Mouse (Mus musculus) neutrophil, adult 5-6 weeks (primary cell): ENCODE measurements around the gene Ercc4. TPM values are rescaled to one million over a fixed set of nuclear protein-coding genes. Genes with fewer than 3 reads are reported as not detected.

Source experiments
- ATAC-seq: fragments of 151-379, 151-347 bp; 2 replicates; pipeline ENCODE4 v1.8.0; 2017; ENCODE audit warnings: mild to moderate bottlenecking, moderate TSS enrichment; ENCODE audit not compliant: insufficient number of reproducible peaks, poor library complexity, low FRiP score, severe bottlenecking; ENCODE audit errors: extremely low read depth
- total RNA-seq: library from RNA; stranded (forward); fragments of 200-1000 nt; gene quantifications from 2 replicates; pipeline ENCODE4 v1.2.3, GENCODE M21; 2017

Gene Ercc4
- total RNA-seq, 1 experiment from 2014 or later = 21.9 TPM

DNA sequence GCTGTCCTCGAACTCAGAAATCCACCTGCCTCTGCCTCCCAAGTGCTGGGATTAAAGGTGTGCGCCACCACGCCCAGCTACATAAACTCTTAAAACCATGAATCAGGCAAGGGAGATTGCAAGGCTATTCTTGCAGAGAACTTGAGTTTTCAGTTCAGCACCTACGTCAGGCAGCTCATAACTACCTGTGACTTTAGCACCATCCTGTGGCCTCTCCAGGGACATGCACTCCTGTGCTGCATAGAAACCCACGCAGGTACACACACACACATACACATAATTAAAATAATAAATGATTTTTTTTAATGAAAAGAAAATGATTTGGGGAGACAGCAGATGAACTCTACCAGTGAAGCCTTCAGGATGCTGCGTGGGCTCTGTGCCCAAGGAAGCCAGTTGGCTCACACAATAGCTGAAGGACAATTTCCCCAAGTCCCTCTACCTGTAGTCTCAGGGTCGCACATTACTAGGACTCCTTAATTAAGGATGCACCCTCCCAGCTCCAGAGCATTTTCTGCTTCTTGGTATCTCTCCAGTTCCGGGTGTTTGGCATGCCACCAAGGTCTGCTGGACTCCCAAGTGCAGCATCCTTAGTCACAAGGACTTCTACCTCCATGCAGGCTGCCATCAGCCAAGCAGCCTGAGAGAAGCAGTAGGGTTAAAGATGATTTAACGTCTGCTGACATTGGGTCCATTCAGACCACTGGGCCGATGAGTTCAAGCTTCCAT lies 35.4 kb downstream of the Ercc4 start:
- ATAC-seq = no peak

DNA sequence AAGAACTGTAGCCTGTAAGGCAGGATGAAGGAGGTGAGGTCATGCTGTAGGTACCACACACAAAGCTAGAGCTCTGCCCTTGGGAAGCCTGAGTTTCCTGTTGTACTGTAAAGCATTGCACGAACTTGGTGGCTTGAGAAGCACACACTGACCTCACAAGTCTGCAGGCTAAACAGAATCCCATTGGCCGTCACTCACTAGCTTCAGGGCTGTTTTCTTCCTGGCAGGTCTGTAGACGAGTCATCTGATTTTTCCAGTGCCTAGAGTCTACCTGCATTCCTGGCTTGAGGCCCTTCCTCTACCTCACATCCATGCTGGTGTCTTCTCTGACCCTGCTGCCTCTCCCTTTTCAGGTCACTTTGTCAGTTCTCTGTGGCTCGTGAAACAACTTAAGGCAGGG lies 36.7 kb downstream of the Ercc4 start:
- no peak for ATAC-seq

DNA sequence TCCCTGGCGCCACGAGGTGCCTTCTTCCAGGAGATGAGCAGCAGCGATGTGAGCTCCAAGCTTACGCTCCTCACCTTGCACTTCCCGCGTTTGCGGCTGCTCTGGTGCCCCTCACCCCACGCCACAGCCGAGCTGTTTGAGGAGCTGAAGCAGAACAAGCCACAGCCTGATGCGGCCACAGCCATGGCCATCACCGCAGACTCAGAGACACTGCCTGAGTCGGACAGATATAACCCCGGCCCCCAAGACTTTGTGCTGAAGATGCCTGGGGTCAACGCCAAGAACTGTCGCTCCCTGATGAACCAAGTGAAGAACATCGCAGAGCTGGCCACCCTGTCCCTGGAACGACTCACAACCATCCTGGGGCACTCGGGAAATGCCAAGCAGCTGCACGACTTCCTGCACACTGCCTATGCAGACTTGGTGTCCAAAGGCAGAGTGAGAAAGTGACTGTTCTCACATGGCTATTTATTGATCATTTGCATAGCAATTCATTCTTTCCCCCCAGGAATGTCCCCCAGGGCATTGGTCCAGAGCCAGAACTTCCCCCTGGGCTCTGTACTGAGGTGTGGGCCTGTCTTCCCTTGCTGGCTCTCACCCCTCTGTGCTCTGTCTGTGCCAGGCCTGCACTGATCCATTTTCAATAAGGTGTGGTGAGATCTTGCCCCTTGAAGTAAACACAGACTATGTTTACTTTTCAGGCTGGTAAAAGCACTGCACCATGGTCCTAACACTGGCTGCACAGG lies 38.5 kb downstream of the Ercc4 start:
- ATAC-seq = no peak

DNA sequence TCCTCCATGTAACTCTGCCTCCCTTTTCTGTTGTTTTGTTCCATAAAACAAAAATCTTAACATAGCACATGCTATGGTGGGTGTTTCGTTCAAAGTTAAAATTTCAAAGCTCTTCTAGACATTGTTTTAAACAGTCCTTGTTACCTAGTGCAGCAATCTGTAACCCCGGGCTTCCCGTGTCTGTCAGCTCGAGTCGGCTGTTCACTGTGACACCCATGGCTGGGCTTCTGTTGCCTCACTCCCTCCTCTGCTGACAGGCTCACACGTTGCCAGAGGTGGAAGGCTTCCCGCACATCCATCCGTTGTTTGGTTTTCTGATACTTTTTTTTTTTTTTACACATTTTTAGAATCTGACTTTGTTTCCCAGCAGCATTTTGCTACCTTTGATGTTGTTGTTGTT lies 40.5 kb downstream of the Ercc4 start:
- ATAC-seq = no peak

DNA sequence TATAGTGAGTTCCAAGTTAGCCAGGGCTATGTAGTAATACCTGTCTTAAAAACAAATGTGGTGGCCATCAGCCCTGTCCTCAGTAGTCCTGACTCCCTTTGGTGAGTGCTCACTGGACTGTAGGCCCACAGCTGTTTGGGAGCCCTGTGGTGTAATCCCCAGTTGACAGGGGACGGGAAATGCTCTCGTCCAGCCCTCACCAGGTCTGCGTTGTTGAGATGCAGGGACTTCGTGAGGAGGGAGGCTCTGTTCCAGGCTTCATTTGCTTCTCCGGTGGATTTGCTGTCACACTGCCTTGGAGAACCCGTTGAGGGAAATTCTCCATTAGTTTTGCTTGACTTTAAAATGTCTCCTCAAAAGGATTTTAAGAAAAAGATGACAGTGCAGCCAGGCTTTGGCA lies 41.3 kb downstream of the Ercc4 start:
- no peak for ATAC-seq

DNA sequence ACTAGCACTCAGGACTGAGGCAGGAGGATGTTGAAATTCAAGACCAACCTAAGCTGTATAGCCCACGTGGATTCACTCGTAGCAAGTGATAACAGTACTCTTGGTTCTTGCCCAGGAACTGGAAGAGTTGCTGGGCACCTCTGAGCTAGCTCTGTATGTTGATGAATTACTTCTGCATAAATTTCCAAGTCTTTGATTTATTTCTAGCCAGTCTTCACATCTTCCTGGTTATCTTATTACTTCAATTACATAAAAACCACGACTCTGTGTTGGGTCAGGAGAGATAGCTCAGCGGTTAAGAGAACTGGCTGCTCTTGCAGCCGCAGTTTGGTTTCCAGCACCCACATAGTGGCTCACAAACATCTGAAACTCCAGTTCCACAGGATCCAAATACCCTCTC lies 43.0 kb downstream of the Ercc4 start:
- no peak for ATAC-seq

DNA sequence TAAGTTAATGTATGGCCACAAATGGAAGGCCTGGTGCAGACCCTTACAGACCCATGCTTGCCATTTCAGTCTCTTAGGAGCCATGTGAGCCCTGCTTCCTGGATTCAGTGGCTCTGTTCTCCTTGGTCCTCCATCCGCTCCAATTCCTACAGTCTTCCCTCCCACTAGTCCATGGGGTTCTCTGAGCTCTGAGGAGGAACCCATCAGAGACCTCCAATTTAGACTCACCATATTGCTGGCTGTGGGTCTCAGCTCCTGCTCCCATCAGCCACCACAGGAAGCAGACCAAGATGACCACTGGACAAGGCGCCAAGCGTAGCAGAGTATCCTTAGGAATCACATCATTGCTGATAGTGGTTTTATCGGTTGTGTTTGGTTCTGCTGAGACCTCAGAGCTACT lies 43.7 kb downstream of the Ercc4 start:
- no peak for ATAC-seq

DNA sequence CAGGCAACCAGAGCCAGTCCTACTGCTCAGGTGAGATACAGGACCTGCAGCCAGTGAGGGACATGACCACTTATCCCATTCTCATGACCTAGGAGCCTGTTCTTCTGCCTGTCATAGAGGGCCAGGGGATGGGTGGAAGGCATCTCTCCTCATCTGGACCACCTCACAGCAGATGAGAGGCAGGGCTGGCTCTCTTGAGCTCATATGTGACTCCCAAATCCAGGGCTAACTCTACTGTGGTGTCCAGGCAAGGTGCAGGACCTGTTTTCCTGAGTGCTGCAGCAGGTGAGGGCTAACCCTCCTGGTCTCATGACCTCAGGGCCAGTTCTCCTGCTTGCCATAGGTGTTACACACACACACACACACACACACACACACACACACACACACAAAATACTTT lies 44.9 kb downstream of the Ercc4 start:
- ATAC-seq = no peak

DNA sequence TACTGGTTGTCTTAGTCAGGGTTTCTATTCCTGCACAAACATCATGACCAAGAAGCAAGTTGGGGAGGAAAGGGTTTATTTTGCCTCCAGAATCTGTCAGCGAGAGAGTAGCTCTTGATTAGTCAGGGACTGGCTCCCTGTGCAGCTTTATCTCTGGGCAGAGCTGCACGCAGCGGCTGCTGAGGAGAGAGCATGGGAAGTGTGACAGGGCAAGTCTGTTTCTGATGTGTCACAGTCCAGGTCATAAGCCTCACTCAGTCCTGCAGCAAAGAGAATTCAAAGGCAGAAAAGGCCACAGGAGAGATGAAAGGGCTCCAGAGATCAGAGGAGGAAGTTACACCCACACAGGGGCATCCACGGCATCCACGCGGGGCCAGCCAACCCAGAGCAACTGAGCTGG lies 47.8 kb downstream of the Ercc4 start:
- ATAC-seq = no peak

DNA sequence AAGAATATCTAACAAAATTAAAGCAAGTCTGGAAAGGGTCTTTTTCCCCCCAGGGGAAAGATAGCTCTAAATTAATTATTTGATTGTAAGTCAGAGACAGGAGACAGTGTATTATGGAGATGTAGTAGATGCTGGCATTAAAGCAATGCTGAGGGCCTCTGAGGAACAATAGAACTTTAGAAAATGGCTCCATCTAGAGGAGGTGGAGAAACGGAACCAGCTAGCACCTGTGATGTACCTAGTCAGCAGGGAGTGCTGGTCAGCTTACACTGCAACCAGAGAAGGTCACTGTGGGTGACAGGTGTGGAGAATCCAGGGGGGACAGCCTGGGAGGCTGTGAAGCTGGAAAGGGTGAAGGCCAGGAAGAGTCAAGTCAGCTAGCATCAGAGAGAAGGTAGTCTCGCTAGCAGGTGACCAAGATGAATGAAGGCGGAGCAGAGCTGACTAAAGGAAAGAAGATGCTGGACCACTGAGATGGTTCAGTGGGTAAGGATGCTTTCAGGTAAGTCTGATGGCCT lies 48.7 kb downstream of the Ercc4 start:
- no peak for ATAC-seq

DNA sequence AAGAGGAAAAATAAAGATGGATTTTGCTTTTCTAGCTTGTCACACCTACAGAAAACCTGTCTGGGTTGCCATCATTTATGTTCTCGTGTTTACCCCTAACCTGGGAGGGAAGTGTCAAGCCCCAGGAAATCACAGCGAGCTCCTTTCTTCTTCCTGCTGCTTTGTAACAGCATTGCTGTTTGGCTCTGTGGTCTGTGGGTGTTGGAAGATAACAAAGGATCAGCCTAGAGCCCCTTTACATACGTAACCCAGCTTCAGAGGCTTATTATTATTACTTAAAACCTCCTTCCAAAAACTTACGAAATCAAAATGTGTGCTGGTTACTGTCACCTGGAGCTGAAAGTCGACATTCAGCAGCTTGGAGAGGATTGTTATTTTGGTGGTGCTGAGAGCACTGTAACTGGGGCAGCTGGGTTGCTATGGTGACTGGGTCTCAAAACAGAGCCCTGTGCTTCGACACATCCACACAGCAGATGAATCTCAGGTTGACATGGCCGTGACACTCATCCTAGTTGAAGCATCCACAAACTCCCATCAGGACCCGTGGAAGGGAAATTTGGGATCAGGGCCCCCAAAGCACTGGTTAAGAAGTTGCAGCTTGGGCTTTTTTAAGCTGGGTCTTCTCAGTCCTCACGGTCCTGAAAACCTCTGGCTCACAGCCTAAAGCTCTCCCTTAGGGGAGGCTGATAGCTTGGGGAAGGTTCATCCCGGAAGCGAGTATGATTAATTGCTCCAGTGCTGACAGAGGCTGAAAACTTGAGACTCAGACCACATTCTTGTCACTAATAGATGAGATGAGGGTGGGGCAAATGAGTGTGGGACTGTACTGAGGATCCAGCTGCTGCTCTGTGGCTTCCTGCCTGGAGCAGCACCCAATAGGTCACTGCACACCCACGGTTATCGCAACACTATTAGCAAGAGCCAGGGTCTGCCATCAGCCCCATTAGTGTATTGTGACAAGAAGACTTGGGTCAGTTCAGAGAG lies 49.7 kb downstream of the Ercc4 start:
- no peak; the same call in 1 of the 2 replicates for ATAC-seq

DNA sequence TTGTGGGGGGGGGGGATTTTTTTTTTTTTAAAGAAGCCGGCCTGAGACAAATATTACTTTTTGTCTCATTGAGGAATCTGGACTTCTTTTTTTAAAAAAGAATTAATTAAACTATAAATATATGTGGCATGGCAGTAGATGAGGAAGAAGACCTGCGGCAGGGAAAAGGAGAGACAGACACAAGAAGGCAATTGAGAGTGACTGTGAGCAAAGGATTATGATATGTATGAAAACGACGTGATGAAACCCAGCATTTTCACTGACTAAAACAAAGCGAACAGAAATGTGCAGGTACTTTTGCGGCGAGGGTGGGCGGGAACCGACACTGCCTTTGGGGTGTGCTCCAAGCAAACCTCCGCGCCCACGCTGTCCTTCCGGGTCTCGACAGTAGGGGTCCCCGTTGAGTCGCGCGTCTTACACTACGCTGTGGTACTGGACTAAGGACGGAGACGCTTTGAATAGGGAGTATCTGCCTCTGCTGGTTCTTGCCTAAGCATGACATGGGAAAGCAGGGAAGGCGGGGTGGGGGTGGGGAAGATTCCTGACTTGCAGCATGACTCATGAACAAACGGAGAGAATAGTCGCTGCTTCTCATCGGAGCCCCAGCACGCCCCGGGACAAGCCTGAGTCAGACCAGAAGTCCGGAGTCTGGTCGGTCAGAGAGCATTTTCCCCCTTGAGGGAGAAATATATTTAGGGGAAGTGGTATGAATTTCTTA lies 50.6 kb downstream of the Ercc4 start:
- ATAC-seq = peak; percentile 93

DNA sequence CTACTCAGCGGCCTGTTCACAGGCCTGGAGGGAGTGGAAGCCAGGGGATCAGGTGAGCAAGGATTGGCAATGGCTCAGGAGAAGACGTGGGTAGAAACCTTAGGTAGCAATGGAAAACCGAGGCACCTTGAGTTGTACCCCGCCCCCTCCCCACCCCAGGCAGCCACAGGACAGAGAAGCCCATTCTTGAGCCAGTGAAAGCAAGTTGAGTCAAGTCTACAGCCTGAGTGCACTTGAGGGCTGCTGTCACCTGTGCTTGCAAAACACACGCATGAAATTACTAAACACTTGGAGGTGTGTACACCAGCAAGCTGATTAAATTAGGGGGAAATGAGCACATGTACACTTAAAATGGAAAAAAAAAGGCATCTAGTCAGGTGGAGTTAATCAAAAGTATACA lies 52.0 kb downstream of the Ercc4 start:
- ATAC-seq = no peak

DNA sequence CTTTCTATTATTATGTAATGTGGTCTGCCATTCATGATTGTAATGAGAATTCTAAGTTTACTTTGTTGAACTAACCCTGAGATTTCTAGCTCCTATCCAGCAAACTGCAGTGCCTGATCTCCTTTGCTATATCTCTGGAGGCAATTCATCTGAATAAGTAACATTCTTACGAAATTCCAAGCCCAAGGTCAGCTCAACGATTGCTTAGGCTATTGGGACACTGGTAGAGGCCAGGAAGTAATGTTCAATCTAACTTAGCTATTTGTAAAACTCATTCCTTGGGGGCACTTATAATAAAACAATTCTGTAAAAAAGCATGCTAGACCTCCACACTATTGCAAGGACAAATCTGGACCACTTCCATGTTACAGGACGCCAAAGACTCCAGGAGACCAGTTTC lies 58.2 kb downstream of the Ercc4 start:
- no peak for ATAC-seq

DNA sequence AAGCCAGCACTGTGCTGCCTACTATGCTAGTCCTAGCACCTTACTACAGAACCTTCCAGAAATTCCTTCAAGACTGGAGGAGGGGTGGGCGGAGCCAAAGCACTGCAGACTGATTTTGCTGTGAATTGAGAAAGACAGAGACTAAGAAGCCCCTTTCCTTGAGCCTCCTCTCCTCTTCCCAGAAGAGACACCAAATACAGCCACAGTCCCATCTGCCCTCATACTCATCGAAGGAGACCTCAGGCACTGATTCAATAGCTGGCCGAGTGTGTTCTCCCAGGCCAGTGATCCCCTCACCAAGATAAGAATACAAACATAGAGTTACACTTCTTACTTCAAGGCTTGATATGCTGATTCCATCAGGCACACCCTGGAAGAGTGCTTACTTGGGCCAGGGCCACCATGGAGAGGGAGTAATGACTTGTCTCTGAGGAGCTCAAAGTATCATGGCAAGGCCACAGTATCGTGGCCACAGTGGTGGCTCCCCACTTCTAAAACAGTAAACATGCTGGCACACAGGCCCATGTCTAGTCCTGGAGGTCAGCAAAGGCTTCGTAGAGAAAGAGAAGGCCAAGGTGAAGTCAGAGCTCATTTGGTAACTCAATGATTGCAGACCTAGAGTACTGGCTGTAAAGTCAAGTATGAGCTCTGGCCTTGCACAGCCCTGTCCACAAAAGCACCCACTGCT lies 63.7 kb downstream of the Ercc4 start:
- ATAC-seq = no peak

DNA sequence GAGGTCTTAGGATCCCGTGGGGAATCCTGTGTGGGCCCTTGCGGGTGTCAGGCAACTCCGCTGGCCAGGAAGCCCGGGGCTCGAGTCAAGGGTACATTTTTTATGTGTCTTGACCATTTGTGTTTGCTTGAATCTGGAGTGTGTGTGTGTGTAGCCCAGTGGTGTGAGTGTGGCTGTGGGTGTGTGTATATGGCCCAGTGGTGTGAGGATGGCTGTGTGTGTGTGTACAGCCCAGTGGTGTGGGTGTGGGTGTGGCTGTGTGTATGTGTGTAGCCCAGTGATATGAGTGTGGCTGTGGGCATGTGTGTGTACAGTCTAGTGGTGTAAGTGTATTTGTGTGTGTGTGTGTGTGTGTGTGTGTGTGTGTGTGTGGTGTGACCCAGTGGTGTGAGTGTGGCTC lies 73.0 kb downstream of the Ercc4 start:
- no peak for ATAC-seq

DNA sequence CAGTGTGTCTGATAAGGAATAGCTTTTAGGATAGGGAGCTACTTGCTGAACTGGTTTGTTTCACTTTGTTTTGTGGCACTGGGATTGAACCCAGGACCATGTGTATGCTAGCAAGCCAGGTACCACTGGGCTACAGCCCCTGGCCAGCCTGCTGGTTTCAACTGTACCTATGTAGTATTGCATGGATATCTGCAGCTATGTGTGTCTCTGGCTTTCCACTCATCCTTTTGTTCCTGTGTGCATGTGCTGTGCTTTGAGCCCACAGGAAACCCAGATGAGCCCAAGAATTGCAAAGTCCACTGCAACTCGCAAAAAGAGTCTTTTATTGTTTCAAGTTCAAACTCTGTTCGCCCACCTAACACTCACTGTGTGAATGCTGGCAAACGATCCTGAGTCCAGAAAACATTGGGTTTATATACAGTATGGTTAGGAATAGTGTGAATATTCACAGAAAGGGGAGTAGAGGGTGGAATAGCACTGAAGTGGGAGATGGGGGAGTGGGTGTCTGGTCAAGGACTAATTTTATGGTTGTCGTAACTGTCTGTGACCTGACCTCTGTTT lies 73.8 kb downstream of the Ercc4 start:
- no peak for ATAC-seq

DNA sequence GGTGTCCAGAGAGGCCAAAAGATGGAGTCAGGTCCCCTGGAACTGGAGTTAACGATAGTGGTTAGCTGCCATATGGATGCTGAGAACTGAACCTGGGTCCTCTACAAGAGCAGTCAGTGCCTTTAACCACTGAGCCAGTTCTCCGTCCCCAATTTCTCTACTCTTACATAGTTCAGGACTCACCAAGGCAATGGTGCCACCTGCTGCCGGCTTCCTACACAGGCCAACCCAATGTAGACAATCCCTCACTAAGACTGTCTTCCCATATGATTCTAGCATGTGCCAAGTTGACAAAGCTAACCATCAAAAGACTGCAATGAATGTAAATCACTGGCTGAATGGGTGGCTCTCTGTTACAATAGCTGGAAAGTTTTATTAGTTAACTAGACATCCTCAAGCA lies 74.9 kb downstream of the Ercc4 start:
- no peak for ATAC-seq
